Mouse (Mus musculus) MEL (cell line): ENCODE measurements around the gene Gm11077. TPM values are rescaled to one million over a fixed set of nuclear protein-coding genes. Genes with fewer than 3 reads are reported as not detected.

Source experiments
- DNase-seq: peaks from one replicate; pipeline ENCODE4 v3.0.0; 2011; ENCODE audit warnings: low read depth, low spot score
- H3K27ac ChIP-seq: 2 replicates; pipeline ENCODE4 v1.5.1; 2012; ENCODE audit warnings: low read depth, mild to moderate bottlenecking, control low read depth, low read length, moderate library complexity; ENCODE audit not compliant: control insufficient read depth
- H3K27me3 ChIP-seq, 2 experiments: fragments of 150-350 bp in 1 of 2; sonication (generic) in 1 of 2; 2 replicates each; pipeline ENCODE4 v1.6.1; 2012; ENCODE audit warnings: low read length in 2 of 2, mild to moderate bottlenecking in 2 of 2, improper control_type of control experiment in 1 of 2, moderate library complexity in 1 of 2; ENCODE audit not compliant: insufficient read depth in 2 of 2, control insufficient read depth in 1 of 2
- H3K36me3 ChIP-seq, 2 experiments: 2 replicates each; pipeline ENCODE4 v1.6.1; 2012 to 2014; ENCODE audit warnings: low read length in 2 of 2, improper control_type of control experiment in 1 of 2, inconsistent platforms in 1 of 2, mild to moderate bottlenecking in 1 of 2; ENCODE audit not compliant: insufficient read depth in 2 of 2, control insufficient read depth in 1 of 2
- H3K4me1 ChIP-seq, 2 experiments: fragments of 150-350 bp in 1 of 2; sonication (generic) in 1 of 2; 2 replicates each; pipeline ENCODE4 v1.6.1; 2012; ENCODE audit warnings: low read length in 2 of 2, improper control_type of control experiment in 1 of 2, mild to moderate bottlenecking in 1 of 2; ENCODE audit not compliant: insufficient read depth in 2 of 2, control insufficient read depth in 1 of 2
- H3K4me3 ChIP-seq, 2 experiments: fragments of 150-350 bp in 1 of 2; sonication (generic) in 1 of 2; 2 replicates each; pipeline ENCODE4 v1.5.1; 2012; ENCODE audit warnings: low read depth in 2 of 2, low read length in 2 of 2, mild to moderate bottlenecking in 2 of 2, moderate library complexity in 2 of 2, control low read depth in 1 of 2, improper control_type of control experiment in 1 of 2; ENCODE audit not compliant: control insufficient read depth in 1 of 2, insufficient read depth in 1 of 2
- H3K79me2 ChIP-seq: 2 replicates; pipeline ENCODE4 v1.6.1; 2012; ENCODE audit warnings: mild to moderate bottlenecking, low read length, moderate library complexity; ENCODE audit not compliant: control insufficient read depth, poor library complexity, insufficient read depth
- H3K9ac ChIP-seq: 2 replicates; pipeline ENCODE4 v1.6.1; 2012; ENCODE audit warnings: low read depth, mild to moderate bottlenecking, control low read depth, low read length, moderate library complexity; ENCODE audit not compliant: control insufficient read depth, poor library complexity, severe bottlenecking
- H3K9me3 ChIP-seq: fragments of 150-350 bp; sonication (generic); replicated peaks from 2 replicates; pipeline ENCODE4 v1.6.1; 2012; ENCODE audit warnings: mild to moderate bottlenecking, low read length, improper control_type of control experiment, moderate library complexity; ENCODE audit not compliant: insufficient read depth
- BHLHE40 ChIP-seq: IDR thresholded peaks from 2 replicates; pipeline ENCODE4 v1.6.1; 2012; ENCODE audit warnings: low read depth, mild to moderate bottlenecking, inconsistent platforms, low read length, improper control_type of control experiment, borderline replicate concordance
- CHD2 ChIP-seq: IDR thresholded peaks from 2 replicates; pipeline ENCODE4 v1.6.1; 2011; ENCODE audit warnings: low read length, improper control_type of control experiment
- E2F4 ChIP-seq: IDR thresholded peaks from 2 replicates; pipeline ENCODE4 v1.6.1; 2011; ENCODE audit warnings: low read depth, low read length, improper control_type of control experiment, borderline replicate concordance
- ELF1 ChIP-seq: IDR thresholded peaks from 2 replicates; pipeline ENCODE4 v1.6.1; 2014; ENCODE audit warnings: low read depth, mild to moderate bottlenecking, inconsistent platforms, low read length, improper control_type of control experiment, moderate library complexity
- EP300 ChIP-seq, 2 experiments: IDR thresholded peaks; 2 replicates each; pipeline ENCODE4 v1.6.1; 2011; ENCODE audit warnings: improper control_type of control experiment in 2 of 2, low read length in 2 of 2, low read depth in 1 of 2, mild to moderate bottlenecking in 1 of 2
- GATA1 ChIP-seq: IDR thresholded peaks from 2 replicates; pipeline ENCODE4 v1.6.1; 2011; ENCODE audit warnings: low read depth, low read length, improper control_type of control experiment
- KAT2A ChIP-seq: conservative IDR thresholded peaks from 2 replicates; pipeline ENCODE4 v1.6.1; 2012; ENCODE audit warnings: low read depth, low read length, improper control_type of control experiment, inconsistent platforms
- MAX ChIP-seq: IDR thresholded peaks from 2 replicates; pipeline ENCODE4 v1.6.1; 2011; ENCODE audit warnings: low read length, improper control_type of control experiment
- MAZ ChIP-seq: IDR thresholded peaks from 2 replicates; pipeline ENCODE4 v1.6.1; 2012; ENCODE audit warnings: low read depth, mild to moderate bottlenecking, inconsistent platforms, low read length, improper control_type of control experiment
- MEF2A ChIP-seq: IDR thresholded peaks from 2 replicates; pipeline ENCODE4 v1.6.1; 2014; ENCODE audit warnings: low read depth, mild to moderate bottlenecking, inconsistent platforms, low read length, improper control_type of control experiment; ENCODE audit not compliant: poor library complexity, insufficient replicate concordance, severe bottlenecking; ENCODE audit errors: extremely low read depth
- MXI1 ChIP-seq: IDR thresholded peaks from 2 replicates; pipeline ENCODE4 v1.6.1; 2011; ENCODE audit warnings: mild to moderate bottlenecking, low read depth, low read length, improper control_type of control experiment
- MYB ChIP-seq: IDR thresholded peaks from 2 replicates; pipeline ENCODE4 v1.6.1; 2011; ENCODE audit warnings: mild to moderate bottlenecking, low read depth, low read length, improper control_type of control experiment
- MYC ChIP-seq: IDR thresholded peaks from 2 replicates; pipeline ENCODE4 v1.6.1; 2011; ENCODE audit warnings: low read depth, mild to moderate bottlenecking, low read length, improper control_type of control experiment, moderate library complexity
- NELFE ChIP-seq: IDR thresholded peaks from 2 replicates; pipeline ENCODE4 v1.6.1; 2011; ENCODE audit warnings: low read depth, low read length, improper control_type of control experiment
- NRF1 ChIP-seq: IDR thresholded peaks from 2 replicates; pipeline ENCODE4 v1.6.1; 2014; ENCODE audit warnings: low read depth, mild to moderate bottlenecking, inconsistent platforms, low read length, improper control_type of control experiment, moderate library complexity; ENCODE audit not compliant: poor library complexity, insufficient read depth, severe bottlenecking
- POLR2A ChIP-seq, 2 experiments: IDR thresholded peaks; 2 replicates each; pipeline ENCODE4 v1.6.1; 2011 to 2012; ENCODE audit warnings: low read length in 2 of 2, mild to moderate bottlenecking in 2 of 2, control low read depth in 1 of 2, improper control_type of control experiment in 1 of 2, low read depth in 1 of 2, moderate library complexity in 1 of 2; ENCODE audit not compliant: control insufficient read depth in 1 of 2, insufficient read depth in 1 of 2, poor library complexity in 1 of 2
- POLR2AphosphoS5 ChIP-seq: IDR thresholded peaks from 2 replicates; pipeline ENCODE4 v1.6.1; 2012; ENCODE audit warnings: low read depth, borderline replicate concordance, mild to moderate bottlenecking, inconsistent platforms, low read length, moderate library complexity, mixed read lengths
- RAD21 ChIP-seq: IDR thresholded peaks from 2 replicates; pipeline ENCODE4 v1.6.1; 2011; ENCODE audit warnings: mild to moderate bottlenecking, low read depth, low read length, improper control_type of control experiment
- RCOR1 ChIP-seq: IDR thresholded peaks from 2 replicates; pipeline ENCODE4 v1.6.1; 2012; ENCODE audit warnings: low read depth, mild to moderate bottlenecking, inconsistent platforms, low read length, improper control_type of control experiment
- SMC3 ChIP-seq: IDR thresholded peaks from 2 replicates; pipeline ENCODE4 v1.6.1; 2011; ENCODE audit warnings: low read depth, low read length, improper control_type of control experiment
- TAL1 ChIP-seq: IDR thresholded peaks from 2 replicates; pipeline ENCODE4 v1.6.1; 2012; ENCODE audit warnings: mild to moderate bottlenecking, inconsistent platforms, low read length, moderate library complexity, mixed read lengths
- USF1 ChIP-seq: IDR thresholded peaks from 2 replicates; pipeline ENCODE4 v1.6.1; 2014; ENCODE audit warnings: low read depth, mild to moderate bottlenecking, inconsistent platforms, low read length, improper control_type of control experiment, moderate library complexity
- ZC3H11A ChIP-seq: IDR thresholded peaks from 2 replicates; pipeline ENCODE4 v1.6.1; 2012; ENCODE audit warnings: low read depth, mild to moderate bottlenecking, inconsistent platforms, low read length, improper control_type of control experiment
- ZKSCAN1 ChIP-seq: IDR thresholded peaks from 2 replicates; pipeline ENCODE4 v1.6.1; 2012; ENCODE audit warnings: low read depth, mild to moderate bottlenecking, inconsistent platforms, low read length, improper control_type of control experiment, moderate library complexity
- polyA plus RNA-seq, 2 experiments: library from polyadenylated mRNA; stranded (reverse) in 1 of 2; unstranded in 1 of 2; fragments of >175 nt in 1 of 2; fragments of >200 nt in 1 of 2; gene quantifications; 2 replicates each; pipeline versions ENCODE4 v1.2.1 to v1.2.4; 2012; ENCODE audit warnings: low replicate concordance in 2 of 2, low read depth in 1 of 2; ENCODE audit not compliant: insufficient read length in 2 of 2, insufficient read depth in 1 of 2, missing spikeins in 1 of 2
- total RNA-seq: library from RNA; depleted of rRNA; stranded (reverse); fragments of 300-350 nt; gene quantifications from 2 replicates; pipeline ENCODE4 v1.2.3, GENCODE M21; 2012

The Gm11077 gene
- total and polyA plus RNA-seq, 3 experiments = not detected

- DNase-seq = no peak
- H3K4me1 ChIP-seq = no peaks in the 10 kb centered on the region
- H3K79me2 ChIP-seq = no peaks in the 10 kb centered on the region
- no peak overlapping the region for H3K9ac ChIP-seq
- H3K36me3 ChIP-seq = no peaks in the 10 kb centered on the region
- H3K4me3 ChIP-seq = no peak overlapping the region
- no peaks in the 10 kb centered on the region for H3K9me3 ChIP-seq
- no peak for TF ChIP-seq BHLHE40
- TF ChIP-seq ZC3H11A = no peak
- TF ChIP-seq EP300 (IDR thresholded peaks at IDR 0.05; ENCODE audit: low read depth in 1 of 2, low read length in 2 of 2) = no peak
- H3K27me3 ChIP-seq = no peaks in the 10 kb centered on the region
- H3K27ac ChIP-seq = no peak overlapping the region
Measured at GRCm38 (mm10) chr6:140768859-140769640, 40.0 kb downstream of the Gm11077 start.

GRCm38 (mm10) chr6:140776274-140776673, 47.2 kb downstream of the Gm11077 start:
- Histone ChIP-seq H3K27ac (no peak overlapping the region), H3K79me2 (no peaks in the 10 kb centered on the region), H3K27me3 (no peaks in the 10 kb centered on the region), H3K4me3 (no peak overlapping the region), H3K9me3 (no peaks in the 10 kb centered on the region), H3K36me3 (no peaks in the 10 kb centered on the region), H3K4me1 (no peaks in the 10 kb centered on the region), H3K9ac (no peak overlapping the region)
- TF ChIP-seq MYC (no peak), TAL1 (no peak), POLR2AphosphoS5 (no peak), ZC3H11A (no peak), CHD2 (no peak), ELF1 (no peak), SMC3 (no peak), GATA1 (no peak), MEF2A (no peak)
- DNase-seq = no peak

- no peak for DNase-seq
- Histone ChIP-seq H3K9me3 (no peaks in the 10 kb centered on the region), H3K4me3 (no peak overlapping the region), H3K9ac (no peak overlapping the region), H3K27me3 (no peaks in the 10 kb centered on the region), H3K27ac (no peak overlapping the region), H3K36me3 (no peaks in the 10 kb centered on the region), H3K4me1 (no peaks in the 10 kb centered on the region), H3K79me2 (no peaks in the 10 kb centered on the region)
- TF ChIP-seq MEF2A (no peak), MYB (no peak), KAT2A (no peak), RAD21 (no peak), ZKSCAN1 (no peak), RCOR1 (no peak), GATA1 (no peak), NRF1 (no peak), MAZ (no peak), E2F4 (no peak), USF1 (no peak), POLR2A (IDR thresholded peaks at IDR 0.05; ENCODE audit: control insufficient read depth in 1 of 2, insufficient read depth in 1 of 2, low read depth in 1 of 2, low read length in 2 of 2, poor library complexity in 1 of 2) (no peak), MAX (no peak), SMC3 (no peak), NELFE (no peak), MXI1 (no peak), ELF1 (no peak)
Measured at GRCm38 (mm10) chr6:140782524-140782923, 53.4 kb downstream of the Gm11077 start.
